Mouse (Mus musculus): Measurements from ENCODE around the gene Prdm11.

DNA sequence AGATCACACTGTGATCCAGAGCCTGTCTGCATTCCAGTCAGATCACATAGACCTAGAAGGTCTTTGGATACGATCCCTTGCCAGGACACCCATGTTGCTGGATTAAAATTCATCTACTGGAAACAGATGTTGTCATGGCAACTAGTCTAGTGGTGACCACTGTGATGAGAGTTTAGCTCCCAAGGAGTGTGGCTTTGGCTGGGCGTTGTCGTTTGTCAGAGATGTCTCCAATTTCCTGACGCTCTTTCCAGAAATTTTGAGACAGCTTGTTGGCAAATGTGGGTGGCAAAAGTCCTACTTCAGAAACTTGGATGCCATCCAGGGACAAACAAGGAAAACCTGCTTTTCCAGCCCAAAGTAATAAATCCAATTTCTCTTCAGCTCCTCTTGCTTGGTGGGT lies 87.3 kb downstream of the Prdm11 start:
- no peak for TF ChIP-seq POLR2A (IDR thresholded peaks at IDR 0.05; ENCODE audit: extremely low read depth, insufficient read depth, low read length)
- no peak for TF ChIP-seq CTCF (IDR thresholded peaks at IDR 0.05; ENCODE audit: low read depth, low read length)
